Mouse (Mus musculus): ENCODE measurements at regions not wholly inside any gene's neighbourhood (a gene's known extent, or its start where the extent isn't known, plus 50 kb on each side); places are given as distances from the start of the nearest gene placed in this dataset.

GRCm38 (mm10) chr11:44238051-44238450, 161.8 kb upstream of the Il12b start:
- TF ChIP-seq CTCF (IDR thresholded peaks at IDR 0.05; ENCODE audit: low read depth) (no peak), EP300 (optimal IDR thresholded peaks at IDR 0.05) (no peak)
